Mouse (Mus musculus): ENCODE results near the gene Olfr312. TPM values are rescaled to one million over a fixed set of nuclear protein-coding genes. Genes with fewer than 3 reads are reported as not detected.

Olfr312 gene
- total RNA-seq, 1 experiment, result not detected

- in situ Hi-C loops (cut with MboI; ENCODE audit: low sequenced_read_pairs in 2 of 2, unreplicated experiment in 2 of 2), result no loop called here
Observed at GRCm38 (mm10) chr11:58846919-58847461, 18.0 kb downstream of the Olfr312 start, which contains the start of gene Gm12258. Gene Gm12258, plus strand, starts transcription at chr11:58847158.

GRCm38 (mm10) chr11:58847636-58848035, 18.6 kb downstream of the Olfr312 start:
- Histone ChIP-seq H3K9ac (ENCODE audit: insufficient read depth, low read depth, low read length, poor library complexity, severe bottlenecking) (peak overlapping the region; percentile 70; the same call in 1 of the 2 replicates), H3K4me3 (ENCODE audit: insufficient read depth in 1 of 2, low read depth in 1 of 2, low read length in 2 of 2, poor library complexity in 1 of 2, severe bottlenecking in 1 of 2) (peak overlapping the region; percentile 72 to 90), H3K27ac (ENCODE audit: insufficient read depth, low read depth, low read length, poor library complexity, severe bottlenecking) (no peak overlapping the region), H3K36me3 (ENCODE audit: control insufficient read depth, insufficient read depth, low read length, poor library complexity, severe bottlenecking) (no peaks in the 10 kb centered on the region), H3K9me3 (ENCODE audit: control insufficient read depth, insufficient read depth, low read depth, low read length) (no peaks in the 10 kb centered on the region), H3K4me1 (ENCODE audit: control insufficient read depth in 2 of 2, insufficient read depth in 2 of 2, low read length in 2 of 2, poor library complexity in 1 of 2) (no peaks in the 10 kb centered on the region)
- no peak for TF ChIP-seq ZNF384 (IDR thresholded peaks at IDR 0.05; ENCODE audit: low read depth, low read length)
- TF ChIP-seq MAFK (IDR thresholded peaks at IDR 0.05; ENCODE audit: insufficient read depth, low read depth, low read length), result no peak
- TF ChIP-seq HCFC1 (IDR thresholded peaks at IDR 0.05; ENCODE audit: borderline replicate concordance, insufficient read depth, low read length), result no peak
- in situ Hi-C loops (cut with MboI; ENCODE audit: low sequenced_read_pairs in 2 of 2, unreplicated experiment in 2 of 2), result no loop called here
- DNase-seq (ENCODE audit: low read depth, low spot score), result no peak

More at GRCm38 (mm10) chr11:58846919-58847461, 18.0 kb downstream of the Olfr312 start, which contains the start of gene Gm12258:
- peak; percentile 99 for DNase-seq (ENCODE audit: low read depth, low spot score)
- no peak within 1 kb of the TSS for H3K27ac ChIP-seq (ENCODE audit: insufficient read depth, low read depth, low read length, poor library complexity, severe bottlenecking)
- H3K9me3 ChIP-seq (ENCODE audit: control insufficient read depth, insufficient read depth, low read depth, low read length), result no peaks in the 10 kb centered on the region
- H3K4me1 ChIP-seq (ENCODE audit: control insufficient read depth in 2 of 2, insufficient read depth in 2 of 2, low read length in 2 of 2, poor library complexity in 1 of 2), result no peaks in the 10 kb centered on the region
- peak within 1 kb of the TSS; percentile 72 to 90 for H3K4me3 ChIP-seq (ENCODE audit: insufficient read depth in 1 of 2, low read depth in 1 of 2, low read length in 2 of 2, poor library complexity in 1 of 2, severe bottlenecking in 1 of 2)
- H3K36me3 ChIP-seq (ENCODE audit: control insufficient read depth, insufficient read depth, low read length, poor library complexity, severe bottlenecking), result no peaks in the 10 kb centered on the region
- no peak for TF ChIP-seq ZNF384 (IDR thresholded peaks at IDR 0.05; ENCODE audit: low read depth, low read length)
- no peak for TF ChIP-seq ZC3H11A (IDR thresholded peaks at IDR 0.05; ENCODE audit: borderline replicate concordance, low read depth, low read length)
- no peak for TF ChIP-seq MAFK (IDR thresholded peaks at IDR 0.05; ENCODE audit: insufficient read depth, low read depth, low read length)
- TF ChIP-seq CHD2 (IDR thresholded peaks at IDR 0.05; ENCODE audit: low read depth, low read length), result peak; percentile 96
- 0 out of 2 replicates have a peak, but pooled peaks have one; percentile 21 for TF ChIP-seq HCFC1 (IDR thresholded peaks at IDR 0.05; ENCODE audit: borderline replicate concordance, insufficient read depth, low read length)
- peak within 1 kb of the TSS; percentile 70 for H3K9ac ChIP-seq (ENCODE audit: insufficient read depth, low read depth, low read length, poor library complexity, severe bottlenecking)

GRCm38 (mm10) chr11:58849731-58850130, 20.7 kb downstream of the Olfr312 start:
- no peak for DNase-seq (ENCODE audit: low read depth, low spot score)
- TF ChIP-seq HCFC1 (IDR thresholded peaks at IDR 0.05; ENCODE audit: borderline replicate concordance, insufficient read depth, low read length), result no peak
- no peak for TF ChIP-seq CHD2 (IDR thresholded peaks at IDR 0.05; ENCODE audit: low read depth, low read length)
- no peak for TF ChIP-seq ZC3H11A (IDR thresholded peaks at IDR 0.05; ENCODE audit: borderline replicate concordance, low read depth, low read length)
- TF ChIP-seq ZNF384 (IDR thresholded peaks at IDR 0.05; ENCODE audit: low read depth, low read length), result no peak
- TF ChIP-seq MAFK (IDR thresholded peaks at IDR 0.05; ENCODE audit: insufficient read depth, low read depth, low read length), result no peak
- no peak overlapping the region for H3K9ac ChIP-seq (ENCODE audit: insufficient read depth, low read depth, low read length, poor library complexity, severe bottlenecking)
- H3K36me3 ChIP-seq (ENCODE audit: control insufficient read depth, insufficient read depth, low read length, poor library complexity, severe bottlenecking), result peaks cover 4% of the 10 kb centered on the region; the same call in 1 of the 2 replicates
- in situ Hi-C loops (cut with MboI; ENCODE audit: low sequenced_read_pairs in 2 of 2, unreplicated experiment in 2 of 2), result no loop called here
- H3K4me3 ChIP-seq (ENCODE audit: insufficient read depth in 1 of 2, low read depth in 1 of 2, low read length in 2 of 2, poor library complexity in 1 of 2, severe bottlenecking in 1 of 2), result no peak overlapping the region
- H3K9me3 ChIP-seq (ENCODE audit: control insufficient read depth, insufficient read depth, low read depth, low read length), result no peaks in the 10 kb centered on the region
- no peaks in the 10 kb centered on the region for H3K4me1 ChIP-seq (ENCODE audit: control insufficient read depth in 2 of 2, insufficient read depth in 2 of 2, low read length in 2 of 2, poor library complexity in 1 of 2)
- H3K27ac ChIP-seq (ENCODE audit: insufficient read depth, low read depth, low read length, poor library complexity, severe bottlenecking), result no peak overlapping the region

GRCm38 (mm10) chr11:58860744-58861143, 31.7 kb downstream of the Olfr312 start:
- Histone ChIP-seq H3K4me1 (ENCODE audit: control insufficient read depth in 2 of 2, insufficient read depth in 2 of 2, low read length in 2 of 2, poor library complexity in 1 of 2) (no peaks in the 10 kb centered on the region), H3K27ac (ENCODE audit: insufficient read depth, low read depth, low read length, poor library complexity, severe bottlenecking) (no peak overlapping the region), H3K9me3 (ENCODE audit: control insufficient read depth, insufficient read depth, low read depth, low read length) (no peaks in the 10 kb centered on the region), H3K4me3 (ENCODE audit: insufficient read depth in 1 of 2, low read depth in 1 of 2, low read length in 2 of 2, poor library complexity in 1 of 2, severe bottlenecking in 1 of 2) (no peak overlapping the region), H3K36me3 (ENCODE audit: control insufficient read depth, insufficient read depth, low read length, poor library complexity, severe bottlenecking) (peaks cover 11% of the 10 kb centered on the region; the same call in 1 of the 2 replicates), H3K9ac (ENCODE audit: insufficient read depth, low read depth, low read length, poor library complexity, severe bottlenecking) (no peak overlapping the region)
- TF ChIP-seq ZC3H11A (IDR thresholded peaks at IDR 0.05; ENCODE audit: borderline replicate concordance, low read depth, low read length) (no peak), HCFC1 (IDR thresholded peaks at IDR 0.05; ENCODE audit: borderline replicate concordance, insufficient read depth, low read length) (no peak), MAFK (IDR thresholded peaks at IDR 0.05; ENCODE audit: insufficient read depth, low read depth, low read length) (no peak), ZNF384 (IDR thresholded peaks at IDR 0.05; ENCODE audit: low read depth, low read length) (no peak), CHD2 (IDR thresholded peaks at IDR 0.05; ENCODE audit: low read depth, low read length) (no peak)
- in situ Hi-C loops (cut with MboI; ENCODE audit: low sequenced_read_pairs in 2 of 2, unreplicated experiment in 2 of 2), result no loop called here
- DNase-seq (ENCODE audit: low read depth, low spot score), result no peak

All from ES-E14 (cell line).